ENCODE assay signal across 8 mouse cellular contexts in genomic region chr12:37108819-37109473, GRCm38 (mm10). TPM values are rescaled to one million over a fixed set of nuclear protein-coding genes. Genes with fewer than 3 reads are reported as not detected.
A peak's percentile ranks its signal among the peaks of the same experiment; 100 is the strongest.
DNase-seq lines count a peak whose midpoint lies in the region; ATAC-seq lines count a peak whose summit lies in the region.

No protein-coding gene starts in this region.

- H3K4me1 ChIP-seq in midbrain, embryonic 13.5 days (replicated peaks), result peaks cover 17% of the 10 kb centered on the region

- H3K27me3 ChIP-seq in midbrain, embryonic 13.5 days, result peaks cover 52% of the 10 kb centered on the region

- peak overlapping the region; percentile 53 for H3K4me3 ChIP-seq in midbrain, embryonic 13.5 days (replicated peaks)

- no peaks in the 10 kb centered on the region for H3K9me3 ChIP-seq in midbrain, embryonic 13.5 days

- peak; percentile 6 for DNase-seq in adrenal gland, postnatal 10 days
- DNase-seq in adrenal gland, adult 8-10 months, result no peak
- peak; percentile 8 for DNase-seq in right cerebral cortex, adult 18-20 months
- DNase-seq in right cerebral cortex, postnatal 14 days, result no peak
- peak; percentile 22 to 46 for DNase-seq in heart, adult 9 months (ENCODE audit: low spot score in 2 of 2)
- peak; percentile 15 for DNase-seq in kidney, postnatal 10 days
- no peak for DNase-seq in B cell, adult 2 months

- H3K27ac ChIP-seq in midbrain, embryonic 13.5 days, result no peak overlapping the region

- H3K4me2 ChIP-seq in midbrain, embryonic 13.5 days (replicated peaks), result peak overlapping the region; percentile 96

- no peaks in the 10 kb centered on the region for H3K36me3 ChIP-seq in midbrain, embryonic 13.5 days

- peak; percentile 87 for ATAC-seq in midbrain, embryonic 13.5 days

- WGBS in midbrain, embryonic 13.5 days, result under 1% methylated on average over 29 of the region's 29 CpGs

- peak overlapping the region; percentile 36 for H3K9ac ChIP-seq in midbrain, embryonic 13.5 days (replicated peaks)

RNA-seq across cellular contexts. Expression of gene Meox2, which starts 0.6 kb away (rescaled TPM):
- total RNA-seq in adrenal gland, postnatal 10 days (2021), result 10 to 100 TPM; 13.6 to 20.4 TPM
- total RNA-seq in adrenal gland, adult 8-10 months (2022), result 1 to 10 TPM in 2 of 4 experiments, under 1 TPM in 2; 0.73 to 2.0 (median 1.00) TPM
- 0.46 and 0.52 TPM in 2 replicates for polyA plus RNA-seq in midbrain, embryonic 13.5 days (2015; fragmentation: Nextera tagmentation; extraction: Ambion mirVana)

Comparison
In these comparisons a context has a peak if more than half of its experiments do, and no peak if none do; other contexts are left out.
1. DNase-seq: peak in adrenal gland, postnatal 10 days (single experiment), right cerebral cortex, adult 18-20 months (single experiment), heart, adult 9 months (2 of 2) and kidney, postnatal 10 days (single experiment); none in adrenal gland, adult 8-10 months (single experiment), right cerebral cortex, postnatal 14 days (single experiment) and B cell, adult 2 months (0 of 2).
2. RNA of gene Meox2, which starts 0.6 kb away (total RNA-seq): 13.6 to 20.4 TPM in adrenal gland, postnatal 10 days; 0.73 to 2.0 TPM in adrenal gland, adult 8-10 months; every median in the first group is over 4 times any median in the second.